Comparison of ENCODE assay signal across 8 mouse cellular contexts in genomic region chr8:84656641-84657126, GRCm38 (mm10). TPM values are rescaled to one million over a fixed set of nuclear protein-coding genes. Genes with fewer than 3 reads are reported as not detected.
A peak's percentile ranks its signal among the peaks of the same experiment; 100 is the strongest.
DNase-seq lines count a peak whose midpoint lies in the region; ATAC-seq and TF ChIP-seq lines count a peak whose summit lies in the region.

No protein-coding gene starts in this region.

- peak overlapping the region; percentile 44 for H3K4me3 ChIP-seq in embryonic facial prominence, embryonic 13.5 days
- H3K4me3 ChIP-seq in heart, embryonic 13.5 days: peak overlapping the region; percentile 56
- peak overlapping the region; percentile 33 for H3K4me3 ChIP-seq in kidney, postnatal 0 days (replicated peaks; ENCODE audit: low read depth, low read length)
- H3K4me3 ChIP-seq in macrophage (ENCODE audit: inconsistent target): peak overlapping the region; percentile 8; the same call in 1 of the 2 replicates

- H3K4me2 ChIP-seq in embryonic facial prominence, embryonic 13.5 days: peak overlapping the region; percentile 85
- H3K4me2 ChIP-seq in heart, embryonic 13.5 days: peak overlapping the region; percentile 84
- H3K4me2 ChIP-seq in kidney, postnatal 0 days (ENCODE audit: low read length): peak overlapping the region; percentile 68

- no peaks in the 10 kb centered on the region for H3K27me3 ChIP-seq in embryonic facial prominence, embryonic 13.5 days
- no peaks in the 10 kb centered on the region for H3K27me3 ChIP-seq in heart, embryonic 13.5 days (replicated peaks)
- H3K27me3 ChIP-seq in kidney, postnatal 0 days (ENCODE audit: insufficient read depth, low read length): no peaks in the 10 kb centered on the region

- no peaks in the 10 kb centered on the region for H3K9me3 ChIP-seq in embryonic facial prominence, embryonic 13.5 days
- H3K9me3 ChIP-seq in heart, embryonic 13.5 days: no peaks in the 10 kb centered on the region
- no peaks in the 10 kb centered on the region for H3K9me3 ChIP-seq in kidney, postnatal 0 days (replicated peaks; ENCODE audit: low read length)

- peak overlapping the region; percentile 99 for H3K27ac ChIP-seq in embryonic facial prominence, embryonic 13.5 days
- peak overlapping the region; percentile 94 for H3K27ac ChIP-seq in heart, embryonic 13.5 days (replicated peaks)
- peak overlapping the region; percentile 93 for H3K27ac ChIP-seq in kidney, postnatal 0 days
- no peak overlapping the region for H3K27ac ChIP-seq in macrophage

- ATAC-seq in embryonic facial prominence, embryonic 13.5 days (ENCODE audit: insufficient number of reproducible peaks, insufficient read depth, low FRiP score, low TSS enrichment, low read depth): peak; percentile 40; the same call in 1 of the 2 replicates
- peak; percentile 33 for ATAC-seq in heart, embryonic 13.5 days (ENCODE audit: extremely low read depth, insufficient number of reproducible peaks, low FRiP score, low TSS enrichment)
- ATAC-seq in kidney, postnatal 0 days (replicated peaks; ENCODE audit: low FRiP score, low read depth): peak; percentile 79

- DNase-seq in left cerebral cortex, postnatal 4 days: peak; percentile 21
- DNase-seq in left cerebral cortex, adult 11 months (ENCODE audit: low spot score): no peak
- peak; percentile 91 for DNase-seq in kidney, postnatal 0 days (ENCODE audit: low spot score)
- DNase-seq in spleen, adult 12 weeks (ENCODE audit: low spot score): peak; percentile 53
- DNase-seq in right cerebral cortex, postnatal 25 days: no peak

- whole genome bisulfite sequencing in embryonic facial prominence, embryonic 13.5 days: under 1% methylated on average over 23 of the region's 23 CpGs
- under 1% methylated on average over 23 of the region's 23 CpGs for WGBS in heart, embryonic 13.5 days
- WGBS in kidney, postnatal 0 days: 3% methylated on average over 23 of the region's 23 CpGs
- WGBS in macrophage (ENCODE audit: missing documents): 2% methylated on average over 23 of the region's 23 CpGs

- peak overlapping the region; percentile 75 for H3K9ac ChIP-seq in embryonic facial prominence, embryonic 13.5 days
- H3K9ac ChIP-seq in heart, embryonic 13.5 days: peak overlapping the region; percentile 88
- H3K9ac ChIP-seq in kidney, postnatal 0 days (ENCODE audit: low read depth, low read length): peak overlapping the region; percentile 62

- no peaks in the 10 kb centered on the region for H3K36me3 ChIP-seq in embryonic facial prominence, embryonic 13.5 days
- no peaks in the 10 kb centered on the region for H3K36me3 ChIP-seq in heart, embryonic 13.5 days
- H3K36me3 ChIP-seq in kidney, postnatal 0 days (ENCODE audit: insufficient read depth, low read length): no peaks in the 10 kb centered on the region
- no peaks in the 10 kb centered on the region for H3K36me3 ChIP-seq in macrophage (ENCODE audit: inconsistent target)

- intact Hi-C loops in left cerebral cortex, postnatal 4 days (cut with DNase I): no loop called here

- peaks cover 61% of the 10 kb centered on the region for H3K4me1 ChIP-seq in embryonic facial prominence, embryonic 13.5 days
- H3K4me1 ChIP-seq in heart, embryonic 13.5 days: peaks cover 69% of the 10 kb centered on the region
- H3K4me1 ChIP-seq in kidney, postnatal 0 days (replicated peaks; ENCODE audit: insufficient read depth, low read length): peaks cover 40% of the 10 kb centered on the region

- H3K79me2 ChIP-seq in macrophage (ENCODE audit: inconsistent target): peaks cover 10% of the 10 kb centered on the region; the same call in 1 of the 2 replicates

- TF ChIP-seq CTCF in kidney, postnatal 0 days (IDR thresholded peaks at IDR 0.05; ENCODE audit: low read depth): no peak

RNA-seq across cellular contexts. Expression of gene Ier2, which starts 6.0 kb away (rescaled TPM):
- total RNA-seq in left cerebral cortex, postnatal 4 days (2021): 10 to 100 TPM; 10.2 to 10.7 TPM
- polyA plus RNA-seq in embryonic facial prominence, embryonic 13.5 days (2015; fragmentation: Nextera tagmentation; extraction: Ambion mirVana): 64.3 and 67.6 TPM in 2 replicates
- 43.0 and 44.8 TPM in 2 replicates for polyA plus RNA-seq in heart, embryonic 13.5 days (2015; fragmentation: Nextera tagmentation; extraction: Ambion mirVana)
- polyA plus RNA-seq in kidney, postnatal 0 days (2015; fragmentation: Nextera tagmentation; extraction: Ambion mirVana): 77.4 and 83.8 TPM in 2 replicates
- total RNA-seq in macrophage (2018; cell fraction: chromatin; rRNA removed): 100 to 1,000 TPM in 11 of 26 experiments, 10 to 100 TPM in 14, 1 to 10 TPM in 1; 8.1 to 794 (median 83.2) TPM
- total RNA-seq in macrophage (2018; cell fraction: cytosol; rRNA removed): 1,000 to 10,000 TPM in 1 of 26 experiments, 100 to 1,000 TPM in 16, 10 to 100 TPM in 9; 12.7 to 1,041 (median 226) TPM
- 1,000 to 10,000 TPM in 1 of 26 experiments, 100 to 1,000 TPM in 15, 10 to 100 TPM in 10; 18.1 to 1,358 (median 213) TPM for total RNA-seq in macrophage (2018; cell fraction: nucleus; rRNA removed)
- polyA plus RNA-seq in macrophage (2018): 13.1 to 24.0 TPM (median 23.6 TPM) in 3 replicates

RNA-seq across cellular contexts. Expression of gene Trmt1, which starts 29.4 kb away (rescaled TPM):
- total RNA-seq in left cerebral cortex, postnatal 4 days (2021): 100 to 1,000 TPM; 110 to 112 TPM
- 71.3 and 78.6 TPM in 2 replicates for polyA plus RNA-seq in embryonic facial prominence, embryonic 13.5 days (2015; fragmentation: Nextera tagmentation; extraction: Ambion mirVana)
- 47.6 and 51.6 TPM in 2 replicates for polyA plus RNA-seq in heart, embryonic 13.5 days (2015; fragmentation: Nextera tagmentation; extraction: Ambion mirVana)
- 55.3 and 56.1 TPM in 2 replicates for polyA plus RNA-seq in kidney, postnatal 0 days (2015; fragmentation: Nextera tagmentation; extraction: Ambion mirVana)
- total RNA-seq in macrophage (2018; cell fraction: chromatin; rRNA removed): 100 to 1,000 TPM; 145 to 258 (median 188) TPM
- 10 to 100 TPM; 23.1 to 41.2 (median 31.8) TPM for total RNA-seq in macrophage (2018; cell fraction: cytosol; rRNA removed)
- total RNA-seq in macrophage (2018; cell fraction: nucleus; rRNA removed): 100 to 1,000 TPM in 18 of 26 experiments, 10 to 100 TPM in 8; 58.4 to 242 (median 112) TPM
- polyA plus RNA-seq in macrophage (2018): 24.6 to 51.1 TPM (median 43.5 TPM) in 3 replicates

RNA-seq across cellular contexts. Expression of gene Nacc1, which starts 31.0 kb away (rescaled TPM):
- 10 to 100 TPM; 68.4 to 72.1 TPM for total RNA-seq in left cerebral cortex, postnatal 4 days (2021)
- polyA plus RNA-seq in embryonic facial prominence, embryonic 13.5 days (2015; fragmentation: Nextera tagmentation; extraction: Ambion mirVana): 16.3 and 16.6 TPM in 2 replicates
- polyA plus RNA-seq in heart, embryonic 13.5 days (2015; fragmentation: Nextera tagmentation; extraction: Ambion mirVana): 15.1 and 15.7 TPM in 2 replicates
- polyA plus RNA-seq in kidney, postnatal 0 days (2015; fragmentation: Nextera tagmentation; extraction: Ambion mirVana): 15.9 and 16.1 TPM in 2 replicates
- 10 to 100 TPM; 29.2 to 67.2 (median 42.0) TPM for total RNA-seq in macrophage (2018; cell fraction: chromatin; rRNA removed)
- 10 to 100 TPM; 49.3 to 73.4 (median 60.7) TPM for total RNA-seq in macrophage (2018; cell fraction: cytosol; rRNA removed)
- total RNA-seq in macrophage (2018; cell fraction: nucleus; rRNA removed): 10 to 100 TPM; 42.8 to 95.1 (median 62.2) TPM
- polyA plus RNA-seq in macrophage (2018): 42.2 to 61.4 TPM (median 49.6 TPM) in 3 replicates

RNA-seq across cellular contexts. Expression of gene Lyl1, which starts 44.6 kb away (rescaled TPM):
- total RNA-seq in left cerebral cortex, postnatal 4 days (2021): 1 to 10 TPM; 3.0 to 3.3 TPM
- 4.8 and 4.9 TPM in 2 replicates for polyA plus RNA-seq in embryonic facial prominence, embryonic 13.5 days (2015; fragmentation: Nextera tagmentation; extraction: Ambion mirVana)
- 15.4 and 17.1 TPM in 2 replicates for polyA plus RNA-seq in heart, embryonic 13.5 days (2015; fragmentation: Nextera tagmentation; extraction: Ambion mirVana)
- 6.1 and 6.4 TPM in 2 replicates for polyA plus RNA-seq in kidney, postnatal 0 days (2015; fragmentation: Nextera tagmentation; extraction: Ambion mirVana)
- total RNA-seq in macrophage (2018; cell fraction: chromatin; rRNA removed): 100 to 1,000 TPM in 11 of 26 experiments, 10 to 100 TPM in 13, 1 to 10 TPM in 2; 2.3 to 178 (median 69.7) TPM
- total RNA-seq in macrophage (2018; cell fraction: cytosol; rRNA removed): 10 to 100 TPM in 25 of 26 experiments, 1 to 10 TPM in 1; 6.6 to 88.0 (median 59.5) TPM
- total RNA-seq in macrophage (2018; cell fraction: nucleus; rRNA removed): 100 to 1,000 TPM in 11 of 26 experiments, 10 to 100 TPM in 14, 1 to 10 TPM in 1; 8.1 to 193 (median 91.8) TPM
- polyA plus RNA-seq in macrophage (2018): 38.2 to 65.7 TPM (median 48.7 TPM) in 3 replicates

Comparison
In these comparisons a context has a peak if more than half of its experiments do, and no peak if none do; other contexts are left out.
1. DNase-seq: peak in left cerebral cortex, postnatal 4 days (single experiment), kidney, postnatal 0 days (single experiment) and spleen, adult 12 weeks (single experiment); none in left cerebral cortex, adult 11 months (single experiment) and right cerebral cortex, postnatal 25 days (single experiment).
2. Peak in every context shown above with its lines, with median percentiles within 50 percentile points of each other: ATAC-seq, H3K4me2 ChIP-seq, H3K4me3 ChIP-seq and H3K9ac ChIP-seq.